Mouse (Mus musculus) G1E (cell line): ENCODE data around the gene Fzr1.

Experiments used
- CTCF ChIP-seq: IDR thresholded peaks from 2 replicates; pipeline ENCODE4 v1.5.1; 2012; ENCODE audit warnings: low read depth, low read length, inconsistent platforms, mixed read lengths
- GATA1 ChIP-seq: IDR thresholded peaks from 2 replicates; pipeline ENCODE4 v1.6.1; 2012; ENCODE audit warnings: borderline replicate concordance, low read length, inconsistent platforms, mixed read lengths
- GATA2 ChIP-seq: IDR thresholded peaks from 2 replicates; pipeline ENCODE4 v1.6.1; 2012; ENCODE audit warnings: low read depth, low read length, inconsistent platforms, borderline replicate concordance
- POLR2AphosphoS5 ChIP-seq: IDR thresholded peaks from 2 replicates; pipeline ENCODE4 v1.6.1; 2012; ENCODE audit warnings: low read depth, low read length, inconsistent platforms; ENCODE audit not compliant: insufficient replicate concordance
- TAL1 ChIP-seq: conservative IDR thresholded peaks from 2 replicates; pipeline ENCODE4 v1.6.1; 2012; ENCODE audit warnings: low read depth, low read length, inconsistent platforms, mixed read lengths

- TF ChIP-seq CTCF (no peak), TAL1 (no peak), GATA2 (no peak), GATA1 (no peak), POLR2AphosphoS5 (no peak)
Observed at GRCm38 (mm10) chr10:81349961-81350350, 28.4 kb downstream of the Fzr1 start.
